Comparison of ENCODE assay signal across 21 mouse cellular contexts in genomic region chr7:24629672-24630071, GRCm38 (mm10). TPM values are rescaled to one million over a fixed set of nuclear protein-coding genes. Genes with fewer than 3 reads are reported as not detected.
DNase-seq lines count a peak whose midpoint lies in the region; ATAC-seq and TF ChIP-seq lines count a peak whose summit lies in the region.
"Had no signal": no experiment of that assay in that cellular context is flagged by ENCODE, and none has a peak within 500 bp of the region (broad histone marks: within the 10 kb centered on the region; RNA-seq: fewer than 3 reads in every experiment).

No protein-coding gene starts in this region.

- 68% methylated on average over 4 of the region's 4 CpGs for WGBS in heart, embryonic 13.5 days
- 70% methylated on average over 4 of the region's 4 CpGs for WGBS in lung, embryonic 15.5 days
- 78% methylated on average over 4 of the region's 4 CpGs for WGBS in embryonic facial prominence, embryonic 15.5 days
- 70% methylated on average over 4 of the region's 4 CpGs for WGBS in stomach, postnatal 0 days

- intact Hi-C loops in heart, postnatal 14 days (cut with DNase I), result no loop called here
- intact Hi-C loops in heart, postnatal 36 days (cut with DNase I), result no loop called here

- H3K4me2 ChIP-seq in heart, embryonic 13.5 days, result peak overlapping the region; percentile 71; the same call in 1 of the 2 replicates
- peak overlapping the region; percentile 63; the same call in 1 of the 2 replicates for H3K4me2 ChIP-seq in lung, embryonic 15.5 days
- H3K4me2 ChIP-seq in embryonic facial prominence, embryonic 15.5 days (replicated peaks), result no peak overlapping the region
- H3K4me2 ChIP-seq in stomach, postnatal 0 days (replicated peaks; ENCODE audit: low read depth), result no peak overlapping the region

- no peaks in the 10 kb centered on the region for H3K9me3 ChIP-seq in heart, embryonic 13.5 days
- no peaks in the 10 kb centered on the region for H3K9me3 ChIP-seq in lung, embryonic 15.5 days
- no peaks in the 10 kb centered on the region for H3K9me3 ChIP-seq in embryonic facial prominence, embryonic 15.5 days (replicated peaks)
- H3K9me3 ChIP-seq in stomach, postnatal 0 days (ENCODE audit: control insufficient read depth, low read length), result no peaks in the 10 kb centered on the region
- H3K9me3 ChIP-seq: forebrain, embryonic 15.5 days; hindbrain, embryonic 13.5 days had no signal

- no peaks in the 10 kb centered on the region for H3K36me3 ChIP-seq in heart, embryonic 13.5 days
- no peaks in the 10 kb centered on the region for H3K36me3 ChIP-seq in lung, embryonic 15.5 days
- H3K36me3 ChIP-seq in embryonic facial prominence, embryonic 15.5 days, result no peaks in the 10 kb centered on the region
- no peaks in the 10 kb centered on the region for H3K36me3 ChIP-seq in stomach, postnatal 0 days (ENCODE audit: control insufficient read depth, insufficient read depth, low read length)
- H3K36me3 ChIP-seq: forebrain, embryonic 15.5 days; hindbrain, embryonic 13.5 days had no signal

- no peak overlapping the region for H3K9ac ChIP-seq in heart, embryonic 13.5 days
- no peak overlapping the region for H3K9ac ChIP-seq in lung, embryonic 15.5 days
- H3K9ac ChIP-seq in embryonic facial prominence, embryonic 15.5 days, result no peak overlapping the region
- no peak overlapping the region; the same call in 1 of the 2 replicates for H3K9ac ChIP-seq in stomach, postnatal 0 days (ENCODE audit: low read length)
- H3K9ac ChIP-seq: liver, embryonic 14.5 days had no signal

- peaks cover 35% of the 10 kb centered on the region for H3K27me3 ChIP-seq in heart, embryonic 13.5 days (replicated peaks)
- no peaks in the 10 kb centered on the region for H3K27me3 ChIP-seq in lung, embryonic 15.5 days
- no peaks in the 10 kb centered on the region for H3K27me3 ChIP-seq in embryonic facial prominence, embryonic 15.5 days
- H3K27me3 ChIP-seq in stomach, postnatal 0 days (ENCODE audit: control insufficient read depth, insufficient read depth, low read length), result no peaks in the 10 kb centered on the region

- no peak for TF ChIP-seq CTCF in stomach, postnatal 0 days (IDR thresholded peaks at IDR 0.05; ENCODE audit: low read depth)

- no peak for TF ChIP-seq EP300 in stomach, postnatal 0 days (optimal IDR thresholded peaks at IDR 0.05)

- DNase-seq in heart, postnatal 14 days, result no peak
- no peak for DNase-seq in lung, postnatal 14 days
- no peak for DNase-seq in stomach, postnatal 0 days (ENCODE audit: low spot score)
- no peak for DNase-seq in heart, postnatal 36 days
- DNase-seq in layer of hippocampus, adult 11-12 months (ENCODE audit: low spot score), result no peak

- no peak for ATAC-seq in heart, embryonic 13.5 days (ENCODE audit: extremely low read depth, insufficient number of reproducible peaks, low FRiP score, low TSS enrichment)
- ATAC-seq in lung, embryonic 15.5 days (ENCODE audit: borderline replicate concordance, extremely low read depth, low FRiP score, low TSS enrichment), result no peak
- ATAC-seq in embryonic facial prominence, embryonic 15.5 days (ENCODE audit: insufficient number of reproducible peaks, low FRiP score, low TSS enrichment, low read depth), result no peak
- ATAC-seq in stomach, postnatal 0 days (ENCODE audit: low FRiP score, low TSS enrichment), result no peak

- H3K27ac ChIP-seq in heart, embryonic 13.5 days (replicated peaks), result no peak overlapping the region
- no peak overlapping the region for H3K27ac ChIP-seq in lung, embryonic 15.5 days
- H3K27ac ChIP-seq in embryonic facial prominence, embryonic 15.5 days (replicated peaks), result peak overlapping the region; percentile 74
- peak overlapping the region; percentile 45 for H3K27ac ChIP-seq in stomach, postnatal 0 days (replicated peaks)
- H3K27ac ChIP-seq: forebrain, embryonic 15.5 days; hindbrain, embryonic 13.5 days; kidney, postnatal 0 days; layer of hippocampus, adult 2 months; liver, embryonic 14.5 days had no signal

- no peak overlapping the region for H3K4me3 ChIP-seq in heart, embryonic 13.5 days
- no peak overlapping the region for H3K4me3 ChIP-seq in lung, embryonic 15.5 days
- H3K4me3 ChIP-seq in embryonic facial prominence, embryonic 15.5 days (replicated peaks), result no peak overlapping the region
- H3K4me3 ChIP-seq in stomach, postnatal 0 days (ENCODE audit: low read depth, low read length), result no peak overlapping the region

- peaks cover 4% of the 10 kb centered on the region for H3K4me1 ChIP-seq in heart, embryonic 13.5 days
- peaks cover 7% of the 10 kb centered on the region; the same call in 1 of the 2 replicates for H3K4me1 ChIP-seq in lung, embryonic 15.5 days
- H3K4me1 ChIP-seq in embryonic facial prominence, embryonic 15.5 days, result peaks cover 9% of the 10 kb centered on the region
- 0 out of 2 replicates have a peak, but pooled peaks cover 2% of the 10 kb centered on the region for H3K4me1 ChIP-seq in stomach, postnatal 0 days (replicated peaks; ENCODE audit: control insufficient read depth, insufficient read depth)

RNA-seq across cellular contexts. Expression of gene Lypd3, which starts 6.7 kb away (rescaled TPM):
- 0.09 and 0.20 TPM in 2 replicates for polyA plus RNA-seq in heart, embryonic 13.5 days (2015; fragmentation: Nextera tagmentation; extraction: Ambion mirVana)
- not detected for total RNA-seq in heart, postnatal 14 days (2021)
- polyA plus RNA-seq in lung, embryonic 15.5 days (2015; fragmentation: Nextera tagmentation; extraction: Ambion mirVana), result 0.18 and 0.40 TPM in 2 replicates
- polyA plus RNA-seq in embryonic facial prominence, embryonic 15.5 days (2015; fragmentation: Nextera tagmentation; extraction: Ambion mirVana), result 94.6 and 109 TPM in 2 replicates
- polyA plus RNA-seq in stomach, postnatal 0 days (2015; fragmentation: Nextera tagmentation; extraction: Ambion mirVana), result 277 and 306 TPM in 2 replicates
- not detected for total RNA-seq in heart, postnatal 36 days (2021)
- total RNA-seq: gastrocnemius, postnatal 14 days; heart, postnatal 10 days; megakaryocyte-erythroid progenitor cell, adult 5-6 weeks had no signal
- polyA plus RNA-seq: hindbrain, embryonic 13.5 days; inflammation-experienced regulatory T-cells, adult 6 months had no signal

RNA-seq across cellular contexts. Expression of gene Phldb3, which starts 19.1 kb away (rescaled TPM):
- polyA plus RNA-seq in heart, embryonic 13.5 days (2015; fragmentation: Nextera tagmentation; extraction: Ambion mirVana), result 0.05 TPM in 1 of 2 replicates, not detected in the other
- total RNA-seq in heart, postnatal 14 days (2021), result under 1 TPM; 0.51 to 0.55 TPM
- 0.15 and 0.21 TPM in 2 replicates for polyA plus RNA-seq in lung, embryonic 15.5 days (2015; fragmentation: Nextera tagmentation; extraction: Ambion mirVana)
- polyA plus RNA-seq in embryonic facial prominence, embryonic 15.5 days (2015; fragmentation: Nextera tagmentation; extraction: Ambion mirVana), result 1.1 and 1.4 TPM in 2 replicates
- polyA plus RNA-seq in stomach, postnatal 0 days (2015; fragmentation: Nextera tagmentation; extraction: Ambion mirVana), result 1.2 TPM in 2 replicates
- total RNA-seq in heart, postnatal 36 days (2021), result under 1 TPM; 0.36 to 0.89 TPM
- polyA plus RNA-seq: forebrain, embryonic 15.5 days; hindbrain, embryonic 13.5 days; midbrain, postnatal 0 days had no signal

RNA-seq across cellular contexts. Expression of gene Zfp575, which starts 42.2 kb away (rescaled TPM):
- polyA plus RNA-seq in heart, embryonic 13.5 days (2015; fragmentation: Nextera tagmentation; extraction: Ambion mirVana), result 0.78 and 0.88 TPM in 2 replicates
- under 1 TPM; 0.12 TPM for total RNA-seq in heart, postnatal 14 days (2021)
- polyA plus RNA-seq in lung, embryonic 15.5 days (2015; fragmentation: Nextera tagmentation; extraction: Ambion mirVana), result 2.8 and 3.0 TPM in 2 replicates
- 6.9 and 7.9 TPM in 2 replicates for polyA plus RNA-seq in embryonic facial prominence, embryonic 15.5 days (2015; fragmentation: Nextera tagmentation; extraction: Ambion mirVana)
- 3.6 and 4.0 TPM in 2 replicates for polyA plus RNA-seq in stomach, postnatal 0 days (2015; fragmentation: Nextera tagmentation; extraction: Ambion mirVana)
- total RNA-seq in heart, postnatal 36 days (2021), result under 1 TPM; 0.08 to 0.11 TPM
- total RNA-seq: megakaryocyte-erythroid progenitor cell, adult 5-6 weeks had no signal

RNA-seq across cellular contexts. Expression of gene Ethe1, which starts 42.3 kb away (rescaled TPM):
- polyA plus RNA-seq in heart, embryonic 13.5 days (2015; fragmentation: Nextera tagmentation; extraction: Ambion mirVana), result 19.3 and 23.9 TPM in 2 replicates
- 10 to 100 TPM; 29.8 to 30.1 TPM for total RNA-seq in heart, postnatal 14 days (2021)
- polyA plus RNA-seq in lung, embryonic 15.5 days (2015; fragmentation: Nextera tagmentation; extraction: Ambion mirVana), result 23.8 and 24.2 TPM in 2 replicates
- polyA plus RNA-seq in embryonic facial prominence, embryonic 15.5 days (2015; fragmentation: Nextera tagmentation; extraction: Ambion mirVana), result 27.3 and 27.8 TPM in 2 replicates
- polyA plus RNA-seq in stomach, postnatal 0 days (2015; fragmentation: Nextera tagmentation; extraction: Ambion mirVana), result 120 and 128 TPM in 2 replicates
- total RNA-seq in heart, postnatal 36 days (2021), result 10 to 100 TPM; 52.9 to 56.5 TPM

RNA-seq across cellular contexts. Expression of gene Tex101, which starts 46.8 kb away (rescaled TPM):
- polyA plus RNA-seq in heart, embryonic 13.5 days (2015; fragmentation: Nextera tagmentation; extraction: Ambion mirVana), result not detected in 2 replicates
- total RNA-seq in heart, postnatal 14 days (2021), result not detected
- polyA plus RNA-seq in lung, embryonic 15.5 days (2015; fragmentation: Nextera tagmentation; extraction: Ambion mirVana), result not detected in 2 replicates
- polyA plus RNA-seq in embryonic facial prominence, embryonic 15.5 days (2015; fragmentation: Nextera tagmentation; extraction: Ambion mirVana), result not detected in 2 replicates
- polyA plus RNA-seq in stomach, postnatal 0 days (2015; fragmentation: Nextera tagmentation; extraction: Ambion mirVana), result 0.15 TPM in 1 of 2 replicates, not detected in the other
- total RNA-seq in heart, postnatal 36 days (2021), result not detected
- total RNA-seq: adrenal gland, adult 18-20 months; gastrocnemius, postnatal 14 days; heart, postnatal 10 days; layer of hippocampus, adult 2 months; layer of hippocampus, postnatal 36 days; left cerebral cortex, postnatal 25 days; megakaryocyte-erythroid progenitor cell, adult 5-6 weeks; midbrain, postnatal 0 days had no signal
- polyA plus RNA-seq: forebrain, embryonic 15.5 days; hindbrain, embryonic 13.5 days; inflammation-experienced regulatory T-cells, adult 6 months; kidney, postnatal 0 days; liver, embryonic 14.5 days; midbrain, postnatal 0 days had no signal

Comparison
In these comparisons a context has a peak if more than half of its experiments do, and no peak if none do; other contexts are left out.
1. H3K27ac ChIP-seq: peak in embryonic facial prominence, embryonic 15.5 days (single experiment) and stomach, postnatal 0 days (single experiment); none in heart, embryonic 13.5 days (single experiment) and lung, embryonic 15.5 days (single experiment).
2. H3K4me2 ChIP-seq: peak in heart, embryonic 13.5 days (single experiment) and lung, embryonic 15.5 days (single experiment); none in embryonic facial prominence, embryonic 15.5 days (single experiment) and stomach, postnatal 0 days (single experiment).
3. RNA of gene Lypd3, which starts 6.7 kb away (polyA plus RNA-seq): 277 to 306 TPM in stomach, postnatal 0 days and 94.6 to 109 TPM in embryonic facial prominence, embryonic 15.5 days; 0.18 to 0.40 TPM in lung, embryonic 15.5 days and 0.09 to 0.20 TPM in heart, embryonic 13.5 days; every median in the first group is over 10 times any median in the second.